Mouse (Mus musculus): ENCODE measurements at regions not wholly inside any gene's neighbourhood (a gene's known extent, or its start where the extent isn't known, plus 50 kb on each side); places are given as distances from the start of the nearest gene placed in this dataset.

- 63% methylated on average over 3 of the region's 3 CpGs for WGBS
Measured at GRCm38 (mm10) chr3:39062415-39062814, 175.7 kb downstream of the Fat4 start.

DNA sequence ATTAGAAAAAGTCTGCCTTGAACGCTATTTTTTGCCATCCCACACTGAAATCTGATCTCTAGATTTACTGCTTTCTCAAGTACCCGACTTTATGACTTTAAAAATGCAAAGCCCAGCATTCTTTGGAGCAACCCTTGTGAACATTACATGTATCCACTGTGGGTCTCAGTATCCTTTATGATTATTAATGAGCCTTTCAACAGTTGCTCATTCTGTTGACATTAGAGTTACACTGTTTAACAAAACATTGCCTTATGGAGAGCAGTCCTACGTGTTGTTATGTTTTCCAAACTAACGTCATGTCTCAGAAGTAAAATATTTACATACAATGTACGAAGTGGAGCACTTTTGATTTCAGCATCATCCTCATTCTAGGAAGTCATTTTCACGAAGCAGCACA, 178.7 kb downstream of the Fat4 start:
- H3K9me3 ChIP-seq = no peaks in the 10 kb centered on the region
- WGBS = 84% methylated on average over 6 of the region's 6 CpGs

More at GRCm38 (mm10) chr3:39062415-39062814, 175.7 kb downstream of the Fat4 start:
- H3K27me3 ChIP-seq (replicated peaks; ENCODE audit: low read depth, poor library complexity, severe bottlenecking) = no peaks in the 10 kb centered on the region
- no peaks in the 10 kb centered on the region for H3K36me3 ChIP-seq (replicated peaks)
- peak; percentile 36 for DNase-seq (ENCODE audit: low spot score)
- H3K27ac ChIP-seq (replicated peaks) = no peak overlapping the region
- no peak overlapping the region for H3K4me3 ChIP-seq
- 0 out of 2 replicates have a peak, but pooled peaks cover 5% of the 10 kb centered on the region for H3K4me1 ChIP-seq
- no peaks in the 10 kb centered on the region for H3K9me3 ChIP-seq

DNA sequence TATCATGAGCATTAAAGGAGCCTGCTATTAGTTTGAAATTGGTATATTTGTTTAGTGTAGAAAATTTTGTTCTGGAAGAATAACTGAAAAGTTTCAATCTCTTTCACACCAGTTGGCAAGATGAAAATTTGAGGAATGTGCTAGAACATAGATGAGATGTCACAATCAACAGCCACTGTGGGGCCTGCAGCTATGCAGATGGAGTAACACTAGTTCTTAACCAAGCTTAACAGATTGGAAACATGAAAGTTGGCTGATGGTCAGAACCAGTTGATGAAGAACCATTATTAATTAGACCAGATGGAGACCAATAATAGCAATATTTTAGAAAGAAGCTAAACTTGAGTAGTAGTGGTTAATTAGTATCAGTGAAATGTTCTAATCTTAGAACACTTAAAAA, 182.3 kb downstream of the Fat4 start:
- Histone ChIP-seq H3K36me3 (replicated peaks) (no peaks in the 10 kb centered on the region), H3K4me3 (no peak overlapping the region), H3K27ac (replicated peaks) (no peak overlapping the region), H3K4me1 (no peaks in the 10 kb centered on the region), H3K27me3 (replicated peaks; ENCODE audit: low read depth, poor library complexity, severe bottlenecking) (no peaks in the 10 kb centered on the region), H3K9me3 (no peaks in the 10 kb centered on the region)
- DNase-seq (ENCODE audit: low spot score) = no peak

More for the DNA sequence above, 178.7 kb downstream of the Fat4 start:
- Histone ChIP-seq H3K27ac (replicated peaks) (no peak overlapping the region), H3K4me1 (0 out of 2 replicates have a peak, but pooled peaks cover 4% of the 10 kb centered on the region), H3K27me3 (replicated peaks; ENCODE audit: low read depth, poor library complexity, severe bottlenecking) (no peaks in the 10 kb centered on the region), H3K36me3 (replicated peaks) (no peaks in the 10 kb centered on the region), H3K4me3 (no peak overlapping the region)
- DNase-seq (ENCODE audit: low spot score) = no peak

GRCm38 (mm10) chr3:39082678-39083270, 196.0 kb downstream of the Fat4 start:
- no peak for DNase-seq (ENCODE audit: low spot score)
- Histone ChIP-seq H3K4me3 (no peak overlapping the region), H3K4me1 (0 out of 2 replicates have a peak, but pooled peaks cover 3% of the 10 kb centered on the region), H3K27ac (replicated peaks) (no peak overlapping the region), H3K36me3 (replicated peaks) (no peaks in the 10 kb centered on the region), H3K9me3 (no peaks in the 10 kb centered on the region), H3K27me3 (replicated peaks; ENCODE audit: low read depth, poor library complexity, severe bottlenecking) (no peaks in the 10 kb centered on the region)
- 64% methylated on average over 4 of the region's 4 CpGs for WGBS

- Histone ChIP-seq H3K36me3 (replicated peaks) (no peaks in the 10 kb centered on the region), H3K4me1 (no peaks in the 10 kb centered on the region), H3K27ac (replicated peaks) (no peak overlapping the region), H3K4me3 (no peak overlapping the region), H3K9me3 (no peaks in the 10 kb centered on the region), H3K27me3 (replicated peaks; ENCODE audit: low read depth, poor library complexity, severe bottlenecking) (no peaks in the 10 kb centered on the region)
- WGBS = 92% methylated on average over 4 of the region's 4 CpGs
- no peak for DNase-seq (ENCODE audit: low spot score)
Measured at GRCm38 (mm10) chr3:39088948-39089347, 202.2 kb downstream of the Fat4 start.

GRCm38 (mm10) chr3:39102324-39102723, 215.6 kb downstream of the Fat4 start:
- no peaks in the 10 kb centered on the region for H3K27me3 ChIP-seq (replicated peaks; ENCODE audit: low read depth, poor library complexity, severe bottlenecking)
- 78% methylated on average over 3 of the region's 3 CpGs for WGBS
- no peak for DNase-seq (ENCODE audit: low spot score)

DNA sequence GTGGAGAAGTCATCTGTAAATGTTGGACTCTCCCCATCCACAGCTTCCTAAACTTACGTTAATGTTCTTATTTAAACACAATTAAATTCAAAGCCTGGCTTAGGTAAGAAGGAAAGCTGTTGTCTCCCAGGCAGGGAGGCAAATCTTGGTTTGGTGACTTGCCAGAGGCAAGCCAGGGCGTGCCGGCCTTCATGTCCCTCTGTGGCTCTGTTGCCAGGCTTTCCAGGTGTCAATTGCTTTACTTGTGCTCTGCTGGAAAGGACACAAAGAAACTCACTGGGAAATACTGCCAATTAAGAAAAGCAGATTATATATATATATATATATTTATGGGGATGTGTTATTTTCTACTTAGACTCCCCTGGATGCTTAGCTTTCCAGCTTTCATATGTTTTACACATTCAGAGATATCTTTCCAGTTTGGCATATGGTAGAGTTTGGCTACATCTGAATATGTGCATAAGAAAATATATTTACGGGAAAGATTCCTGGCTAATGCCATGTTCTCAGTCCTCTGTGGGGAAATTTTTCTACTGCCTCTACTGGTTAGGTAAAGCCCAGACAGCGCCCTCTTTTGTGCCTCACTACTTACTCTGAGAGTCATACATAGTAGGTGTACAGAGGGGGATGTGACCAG, 223.1 kb downstream of the Fat4 start:
- no peaks in the 10 kb centered on the region for H3K27me3 ChIP-seq (replicated peaks; ENCODE audit: low read depth, poor library complexity, severe bottlenecking)
- no peaks in the 10 kb centered on the region for H3K36me3 ChIP-seq (replicated peaks)
- no peak overlapping the region for H3K4me3 ChIP-seq
- 87% methylated on average over 5 of the region's 5 CpGs for WGBS
- no peak overlapping the region for H3K27ac ChIP-seq (replicated peaks)
- no peaks in the 10 kb centered on the region for H3K9me3 ChIP-seq
- no peaks in the 10 kb centered on the region for H3K4me1 ChIP-seq
- no peak for DNase-seq (ENCODE audit: low spot score)

More at GRCm38 (mm10) chr3:39102324-39102723, 215.6 kb downstream of the Fat4 start:
- H3K9me3 ChIP-seq = no peaks in the 10 kb centered on the region
- H3K36me3 ChIP-seq (replicated peaks) = no peaks in the 10 kb centered on the region
- H3K4me3 ChIP-seq = no peak overlapping the region
- H3K4me1 ChIP-seq = no peaks in the 10 kb centered on the region
- no peak overlapping the region for H3K27ac ChIP-seq (replicated peaks)

GRCm38 (mm10) chr3:39114056-39114455, 227.3 kb downstream of the Fat4 start:
- no peaks in the 10 kb centered on the region for H3K4me1 ChIP-seq
- 86% methylated on average over 3 of the region's 3 CpGs for WGBS
- H3K9me3 ChIP-seq = no peaks in the 10 kb centered on the region
- DNase-seq (ENCODE audit: low spot score) = no peak
- no peak overlapping the region for H3K27ac ChIP-seq (replicated peaks)
- no peak overlapping the region for H3K4me3 ChIP-seq
- no peaks in the 10 kb centered on the region for H3K36me3 ChIP-seq (replicated peaks)
- no peaks in the 10 kb centered on the region for H3K27me3 ChIP-seq (replicated peaks; ENCODE audit: low read depth, poor library complexity, severe bottlenecking)

DNA sequence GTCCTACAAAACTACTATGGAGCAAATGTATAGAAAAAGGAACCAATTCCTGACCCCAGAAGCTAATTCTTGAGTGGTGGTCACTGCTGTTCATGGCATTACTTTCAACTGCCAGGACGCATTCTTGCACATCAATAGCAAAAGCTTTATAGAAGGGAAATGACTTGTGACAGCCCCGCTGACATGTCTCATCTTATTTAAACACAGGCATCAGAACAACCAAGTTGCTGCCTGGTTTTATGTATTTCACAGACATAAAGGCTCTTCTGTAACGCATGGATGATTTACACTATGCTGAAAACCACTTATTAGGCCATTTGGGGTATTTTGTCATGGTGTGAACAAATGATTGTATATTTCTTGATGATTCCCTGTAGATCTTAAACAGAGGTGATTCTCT, 228.1 kb downstream of the Fat4 start:
- DNase-seq (ENCODE audit: low spot score) = no peak
- whole genome bisulfite sequencing = 72% methylated on average over 3 of the region's 3 CpGs

GRCm38 (mm10) chr3:39115441-39115840, 228.7 kb downstream of the Fat4 start:
- 22% methylated on average over 1 of the region's 1 CpGs for WGBS
- no peak for DNase-seq (ENCODE audit: low spot score)
- Histone ChIP-seq H3K27ac (replicated peaks) (no peak overlapping the region), H3K4me1 (no peaks in the 10 kb centered on the region), H3K4me3 (no peak overlapping the region), H3K36me3 (replicated peaks) (no peaks in the 10 kb centered on the region), H3K27me3 (replicated peaks; ENCODE audit: low read depth, poor library complexity, severe bottlenecking) (no peaks in the 10 kb centered on the region), H3K9me3 (no peaks in the 10 kb centered on the region)

More for the DNA sequence above, 228.1 kb downstream of the Fat4 start:
- Histone ChIP-seq H3K36me3 (replicated peaks) (no peaks in the 10 kb centered on the region), H3K9me3 (no peaks in the 10 kb centered on the region), H3K4me1 (no peaks in the 10 kb centered on the region), H3K4me3 (no peak overlapping the region), H3K27ac (replicated peaks) (no peak overlapping the region), H3K27me3 (replicated peaks; ENCODE audit: low read depth, poor library complexity, severe bottlenecking) (no peaks in the 10 kb centered on the region)

- H3K4me1 ChIP-seq = no peaks in the 10 kb centered on the region
- H3K4me3 ChIP-seq = no peak overlapping the region
- H3K27me3 ChIP-seq (replicated peaks; ENCODE audit: low read depth, poor library complexity, severe bottlenecking) = no peaks in the 10 kb centered on the region
- no peak for DNase-seq (ENCODE audit: low spot score)
- H3K36me3 ChIP-seq (replicated peaks) = no peaks in the 10 kb centered on the region
- 90% methylated on average over 1 of the region's 1 CpGs for WGBS
- no peak overlapping the region for H3K27ac ChIP-seq (replicated peaks)
- no peaks in the 10 kb centered on the region for H3K9me3 ChIP-seq
Measured at GRCm38 (mm10) chr3:39122250-39122649, 235.5 kb downstream of the Fat4 start.

GRCm38 (mm10) chr3:39130532-39130931, 243.8 kb downstream of the Fat4 start:
- no peaks in the 10 kb centered on the region for H3K27me3 ChIP-seq (replicated peaks; ENCODE audit: low read depth, poor library complexity, severe bottlenecking)
- no peak overlapping the region for H3K4me3 ChIP-seq
- H3K36me3 ChIP-seq (replicated peaks) = no peaks in the 10 kb centered on the region
- no peak overlapping the region for H3K27ac ChIP-seq (replicated peaks)
- WGBS = 84% methylated on average over 3 of the region's 3 CpGs
- no peaks in the 10 kb centered on the region for H3K4me1 ChIP-seq
- no peak for DNase-seq (ENCODE audit: low spot score)
- no peaks in the 10 kb centered on the region for H3K9me3 ChIP-seq

DNA sequence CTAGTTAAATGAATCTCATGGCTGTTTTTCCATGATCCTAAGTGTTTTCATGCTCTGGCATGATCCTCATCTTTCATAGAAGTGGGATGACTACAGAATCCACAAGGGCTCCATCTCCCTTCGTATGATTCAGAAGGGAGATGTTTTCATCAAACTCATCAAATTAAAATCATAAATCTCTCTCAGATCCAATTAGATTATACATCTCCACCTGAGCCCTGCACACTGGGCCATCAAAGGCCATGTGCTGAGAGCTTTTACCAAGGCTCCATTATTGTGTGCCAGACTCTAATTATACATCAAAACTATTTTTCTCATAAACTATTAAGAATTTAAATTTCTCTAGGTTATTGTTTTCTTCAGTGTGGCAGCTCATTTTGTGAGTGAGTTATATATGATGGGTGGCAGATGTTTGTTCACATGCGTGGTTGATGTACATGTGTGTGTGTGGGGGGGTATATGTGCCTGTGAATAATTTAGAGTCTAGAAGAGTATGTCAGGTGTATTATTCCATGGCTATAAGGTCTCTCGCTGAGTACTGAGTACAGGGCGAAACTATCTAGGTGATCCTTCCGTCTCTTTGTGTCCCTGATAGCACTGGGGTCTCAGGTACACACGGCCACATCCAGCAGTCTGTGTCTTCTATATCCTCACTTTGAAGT, 278.4 kb downstream of the Fat4 start:
- Histone ChIP-seq H3K4me3 (no peak overlapping the region), H3K4me1 (no peaks in the 10 kb centered on the region), H3K27ac (replicated peaks) (no peak overlapping the region), H3K9me3 (no peaks in the 10 kb centered on the region), H3K27me3 (replicated peaks; ENCODE audit: low read depth, poor library complexity, severe bottlenecking) (no peaks in the 10 kb centered on the region), H3K36me3 (replicated peaks) (no peaks in the 10 kb centered on the region)
- no peak for DNase-seq (ENCODE audit: low spot score)
- 91% methylated on average over 6 of the region's 6 CpGs for WGBS

Data from embryonic facial prominence, embryonic 10.5 days (tissue).